Mouse (Mus musculus) c-Kit-positive CD71-negative TER-119-negative erythroid progenitor cells, embryonic 14.5 days (primary cell): ENCODE measurements at regions not wholly inside any gene's neighbourhood (a gene's known extent, or its start where the extent isn't known, plus 50 kb on each side); places are given as distances from the start of the nearest gene placed in this dataset.

Experiments
- DNase-seq: peaks from one replicate; pipeline ENCODE4 v3.0.0-alpha.2; 2013; ENCODE audit warnings: low read depth

- DNase-seq = no peak
These were observed 98.1 kb upstream of the Cops8 start for GRCm38 (mm10) chr1:90504583-90505080.

DNA sequence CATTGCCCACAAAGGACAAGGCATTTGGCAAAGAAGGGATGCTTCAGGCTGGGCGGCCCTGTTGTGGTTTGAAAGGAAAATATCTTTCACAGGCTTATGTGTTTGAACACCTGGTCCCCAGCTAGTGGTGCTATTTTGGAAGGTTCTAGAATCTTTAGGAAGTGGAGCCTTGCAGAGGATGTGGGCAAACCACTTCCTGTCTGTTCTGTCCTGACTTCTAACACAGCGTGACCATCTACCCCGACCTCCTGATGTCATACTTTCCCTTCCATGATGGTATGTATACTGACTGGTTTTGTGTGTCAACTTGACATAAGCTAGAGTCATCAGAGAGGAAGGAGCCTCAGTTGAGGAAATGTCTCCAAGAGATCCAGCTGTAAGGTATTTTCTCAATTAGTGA, 97.2 kb upstream of the Cops8 start:
- no peak for DNase-seq

- DNase-seq = no peak
These were observed 96.2 kb upstream of the Cops8 start for GRCm38 (mm10) chr1:90506582-90506981.

GRCm38 (mm10) chr1:90509371-90509770, 93.4 kb upstream of the Cops8 start:
- DNase-seq = no peak

DNA sequence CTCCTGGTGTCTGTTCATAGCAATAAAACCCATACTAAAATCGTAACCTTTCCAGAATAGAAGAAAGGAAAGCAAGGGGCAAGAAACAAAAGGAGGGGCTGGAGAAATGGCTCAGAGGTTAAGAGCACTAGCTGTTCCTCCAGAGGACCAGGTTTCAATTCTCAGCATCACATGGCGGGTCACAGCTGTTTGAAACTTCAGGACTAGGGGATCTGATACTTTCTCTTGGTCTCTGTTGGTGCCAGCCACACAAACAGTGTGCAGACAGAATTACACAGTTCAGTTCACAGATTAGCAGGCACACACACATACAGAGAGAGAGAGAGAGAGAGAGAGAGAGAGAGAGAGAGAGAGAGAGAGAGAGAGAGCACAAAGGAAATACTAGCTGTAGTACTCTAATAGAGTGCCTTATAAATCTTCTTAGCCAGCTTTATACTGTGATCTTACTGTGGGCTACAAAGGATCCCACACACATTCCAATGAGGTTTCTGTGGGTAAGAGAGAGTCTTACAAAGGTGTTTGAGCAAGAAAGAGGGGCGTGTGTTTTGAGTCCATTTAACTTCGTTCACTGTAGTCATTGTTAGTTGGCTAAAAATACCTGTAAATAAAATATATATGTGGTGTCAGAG, 89.2 kb upstream of the Cops8 start:
- DNase-seq = no peak

GRCm38 (mm10) chr1:90514176-90514575, 88.6 kb upstream of the Cops8 start:
- no peak for DNase-seq

DNA sequence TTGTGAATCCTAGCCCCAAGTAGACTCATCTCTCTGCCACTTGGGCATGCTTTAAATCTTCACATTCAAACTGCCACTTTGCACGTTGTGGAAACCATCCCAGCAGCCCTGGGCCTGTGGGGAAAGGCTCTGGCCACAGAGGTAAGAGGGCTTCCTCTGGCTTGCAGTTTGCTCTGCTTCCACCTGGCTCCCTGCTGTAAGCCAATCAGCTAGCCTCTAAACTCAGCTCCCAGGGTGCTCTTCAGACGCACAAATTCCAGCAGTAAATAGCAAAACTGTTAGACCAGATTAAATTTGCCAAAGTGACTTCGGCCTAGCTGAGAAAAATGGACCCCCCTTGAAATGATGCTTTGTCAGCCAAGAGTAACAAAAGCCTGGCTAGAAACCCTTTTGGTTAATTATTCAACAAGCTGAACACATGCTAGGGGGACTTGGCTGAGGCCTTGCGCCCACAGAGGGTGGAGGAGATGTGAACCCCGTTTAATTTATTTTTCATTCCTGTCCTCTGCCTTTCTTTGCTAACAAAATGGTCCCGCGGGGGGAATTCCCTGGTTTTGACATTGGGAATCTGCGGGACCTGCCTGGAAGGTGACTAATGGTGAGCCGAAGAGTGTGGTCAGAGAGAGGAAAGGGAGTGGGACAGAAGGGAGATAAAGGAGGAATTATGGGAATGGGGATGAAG, 84.1 kb upstream of the Cops8 start:
- no peak for DNase-seq

DNA sequence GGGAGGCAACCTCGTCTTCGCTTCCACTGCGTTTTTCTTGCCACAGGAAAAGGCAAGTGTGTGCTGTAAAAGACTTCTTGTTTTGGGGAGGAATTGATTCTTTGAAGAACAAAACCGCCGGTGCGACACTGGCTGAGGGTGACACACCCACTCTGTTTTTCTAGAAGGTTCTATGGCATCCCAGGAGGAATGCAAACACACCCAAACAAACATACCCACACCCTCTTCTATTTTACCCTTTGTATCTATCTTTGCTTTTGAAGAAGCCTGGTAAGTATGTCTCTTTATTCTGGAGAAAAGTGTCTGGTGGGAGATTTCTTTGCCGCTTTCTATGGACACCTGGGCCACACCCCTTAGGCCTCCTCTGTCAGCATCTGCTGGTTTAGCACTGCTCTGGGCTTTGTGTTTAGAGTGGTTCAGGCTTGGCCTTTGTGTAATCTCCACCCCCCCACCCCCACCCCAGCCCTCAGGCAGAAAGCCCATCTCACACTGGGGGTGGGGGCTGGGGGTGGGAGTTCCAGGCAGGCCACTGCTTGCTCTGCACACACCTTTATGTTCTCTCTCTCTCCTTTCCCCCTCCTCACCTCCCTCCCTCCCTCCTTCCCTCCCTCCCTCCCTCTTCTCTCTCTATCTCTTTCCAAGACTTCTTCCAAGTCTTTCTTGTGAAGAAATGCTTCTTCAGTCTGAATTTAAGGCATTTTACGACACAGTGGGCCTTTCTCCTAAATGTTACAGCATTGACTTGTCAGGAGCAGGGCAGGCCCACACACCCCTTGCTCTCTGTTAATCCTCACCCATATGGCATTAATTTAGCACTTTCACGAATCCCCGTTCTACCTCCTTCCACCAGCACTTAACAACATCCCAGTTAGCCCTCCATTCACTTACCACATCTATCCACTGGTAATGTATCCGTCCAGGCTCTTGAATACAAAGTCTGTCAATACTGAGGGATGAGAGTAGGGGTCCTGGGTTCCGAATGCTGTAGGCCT, 83.2 kb upstream of the Cops8 start:
- no peak for DNase-seq

- DNase-seq = no peak
These were observed 80.5 kb upstream of the Cops8 start for GRCm38 (mm10) chr1:90522294-90522693.

- DNase-seq = no peak
These were observed 78.0 kb upstream of the Cops8 start for GRCm38 (mm10) chr1:90524641-90525220.

- DNase-seq = no peak
These were observed 76.5 kb upstream of the Cops8 start for GRCm38 (mm10) chr1:90526311-90526710.

- no peak for DNase-seq
These were observed 74.6 kb upstream of the Cops8 start for GRCm38 (mm10) chr1:90527947-90528717.

GRCm38 (mm10) chr1:90533481-90533880, 69.3 kb upstream of the Cops8 start:
- DNase-seq = no peak

DNA sequence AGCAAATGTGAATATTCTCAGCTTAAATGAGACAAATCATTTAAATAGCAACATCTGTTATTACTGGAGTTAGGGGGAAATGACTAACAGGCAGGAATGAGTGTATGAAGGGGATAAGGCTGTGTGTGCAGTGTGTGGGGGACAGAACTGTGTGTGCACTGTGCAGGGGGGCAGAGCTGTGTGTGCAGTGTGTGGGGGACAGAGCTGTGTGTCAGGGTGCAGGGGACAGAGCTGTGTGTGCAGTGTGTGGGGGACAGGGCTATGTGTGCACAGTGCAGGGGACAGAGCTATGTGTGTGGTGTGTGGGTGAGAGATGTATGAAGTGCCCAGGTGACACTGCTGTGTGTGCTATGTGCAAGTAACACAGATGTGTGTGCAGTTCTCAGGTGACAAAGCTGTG, 66.7 kb upstream of the Cops8 start:
- DNase-seq = no peak

DNA sequence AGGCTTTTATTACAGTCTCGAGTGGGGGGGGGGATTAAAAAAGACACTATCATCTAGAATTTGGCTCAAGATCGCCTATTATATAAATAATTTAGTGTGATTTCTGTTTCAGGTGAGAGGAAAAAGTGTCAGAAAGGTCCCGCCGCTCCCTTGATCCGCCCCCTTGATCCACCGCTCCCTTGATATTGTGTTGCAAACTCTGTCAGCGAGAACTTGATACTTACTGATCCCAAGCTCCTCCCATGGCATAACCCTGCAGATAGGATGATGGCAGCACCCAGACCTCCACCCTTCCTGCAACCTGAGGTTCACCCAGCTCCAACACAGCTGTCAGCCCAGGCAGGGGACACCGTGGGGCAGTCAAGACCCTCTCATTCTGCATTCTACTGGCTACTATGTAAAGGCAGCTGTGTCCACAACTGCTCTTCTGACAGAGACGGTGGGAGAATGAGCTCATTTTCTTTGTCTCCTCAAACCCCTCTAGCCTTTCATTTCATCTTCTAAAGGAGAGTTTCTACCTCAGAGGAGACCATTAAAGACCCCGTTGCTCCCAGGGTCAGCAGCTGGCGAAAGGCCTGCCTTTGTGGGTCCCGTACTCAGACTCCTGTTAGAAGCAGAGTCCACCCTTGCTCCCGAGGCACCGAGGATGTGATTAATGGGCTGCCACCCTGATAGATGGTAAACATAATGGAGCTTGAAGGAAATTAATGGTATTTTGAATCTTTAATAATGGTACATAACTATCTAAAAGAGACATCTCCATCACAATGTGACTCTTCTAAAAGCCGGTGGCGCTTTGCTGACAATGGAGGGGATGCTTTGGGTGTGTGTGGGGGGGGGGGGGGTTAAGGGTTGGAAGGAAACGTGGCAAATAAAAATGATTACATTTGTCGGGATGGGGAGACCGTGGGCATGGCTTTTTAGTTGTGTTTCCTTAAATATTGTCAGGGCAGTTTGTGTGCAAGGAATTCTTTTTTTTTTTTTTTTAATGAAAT, 58.7 kb upstream of the Cops8 start:
- no peak for DNase-seq

GRCm38 (mm10) chr1:90544821-90545536, 57.8 kb upstream of the Cops8 start:
- no peak for DNase-seq

DNA sequence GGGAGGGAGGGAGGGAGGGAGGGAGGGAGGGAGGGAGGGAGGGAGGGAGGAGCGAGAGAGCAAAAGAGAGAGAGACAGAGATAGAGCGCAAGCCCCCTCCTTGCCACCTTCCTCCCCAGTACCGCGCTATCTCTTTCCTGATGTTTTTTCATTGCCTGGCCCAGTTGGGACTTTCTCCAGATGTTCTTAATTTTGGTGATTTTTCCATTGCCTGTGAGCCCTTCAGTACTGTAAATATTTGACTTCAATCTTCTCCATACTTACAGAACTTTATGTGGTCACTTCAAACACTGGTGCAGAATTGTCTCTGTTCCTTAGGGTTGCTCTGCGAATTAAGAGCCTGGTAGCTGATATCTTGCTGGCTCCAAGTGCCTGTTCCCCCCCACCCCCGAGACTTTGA, 50.1 kb upstream of the Cops8 start:
- no peak for DNase-seq
